Mouse (Mus musculus) megakaryocyte, adult 5-6 weeks (primary cell): ENCODE data around the gene Txn2. TPM values are rescaled to one million over a fixed set of nuclear protein-coding genes. Genes with fewer than 3 reads are reported as not detected.

Experiments
- ATAC-seq: 2 replicates; pipeline ENCODE4 v1.8.0; 2016; ENCODE audit warnings: mild to moderate bottlenecking, inconsistent platforms; ENCODE audit not compliant: poor library complexity, severe bottlenecking
- total RNA-seq, 2 experiments: library from RNA; stranded (forward) in 1 of 2; stranded (reverse) in 1 of 2; fragments of 153-499, 151-499 nt in 1 of 2; fragments of 221-1000, 200-1000 nt in 1 of 2; gene quantifications; 2 replicates each; pipeline versions ENCODE4 v1.2.3 to v1.2.4; 2015 to 2017

Txn2 gene
- total RNA-seq, 2 experiments from 2014 or later: 23.2 to 162 TPM

- ATAC-seq: no peak
Measured at GRCm38 (mm10) chr15:77934968-77935367, 6.2 kb upstream of the Txn2 start.

- peak; percentile 7; the same call in 1 of the 2 replicates for ATAC-seq
Measured at GRCm38 (mm10) chr15:77934326-77934725, 5.5 kb upstream of the Txn2 start.

GRCm38 (mm10) chr15:77933770-77934169, 5.0 kb upstream of the Txn2 start:
- peak; percentile 68 for ATAC-seq

GRCm38 (mm10) chr15:77933222-77933621, 4.4 kb upstream of the Txn2 start:
- no peak for ATAC-seq

DNA sequence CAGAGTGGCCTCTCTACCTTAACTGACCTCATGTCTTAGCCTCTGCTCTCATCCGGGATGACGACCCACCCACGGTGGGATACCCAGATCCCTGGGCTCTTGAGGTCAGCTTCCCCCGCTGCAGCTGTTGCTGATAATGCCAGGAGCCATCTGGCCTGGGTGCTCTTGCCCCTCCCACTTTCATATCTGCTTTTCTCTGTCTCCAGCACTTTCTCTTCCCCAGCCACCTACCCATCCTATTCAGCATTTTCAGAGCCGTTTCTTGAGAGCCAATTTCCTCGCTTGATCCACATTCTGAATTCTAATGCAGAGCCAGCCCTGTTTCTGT, 2.8 kb upstream of the Txn2 start:
- no peak for ATAC-seq

- ATAC-seq: no peak
Measured at GRCm38 (mm10) chr15:77930986-77931688, 2.3 kb upstream of the Txn2 start.

- ATAC-seq: no peak
Measured at GRCm38 (mm10) chr15:77929804-77930203, 998 bp upstream of the Txn2 start.

DNA sequence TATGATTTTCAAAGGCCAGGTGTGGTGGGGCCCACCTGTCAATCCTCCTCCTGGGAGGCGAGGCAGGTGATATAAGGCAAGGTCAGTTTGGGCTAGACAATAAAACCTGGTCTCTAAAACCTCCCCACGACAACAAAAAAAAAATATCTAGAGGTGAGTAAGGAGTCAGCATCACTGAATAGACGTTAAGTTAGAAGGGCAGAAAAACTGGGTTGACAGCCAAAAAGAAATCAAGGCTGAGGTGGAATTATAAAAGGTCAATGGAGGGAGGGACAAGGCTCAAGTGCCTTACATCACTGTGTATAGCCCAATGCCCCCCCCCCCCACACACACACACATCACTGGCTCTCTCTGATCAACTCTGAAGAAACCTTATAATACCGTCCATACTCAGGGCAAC, 715 bp downstream of the Txn2 start:
- no peak for ATAC-seq

- no peak for ATAC-seq
Measured at GRCm38 (mm10) chr15:77926921-77927320, 1.9 kb downstream of the Txn2 start.

DNA sequence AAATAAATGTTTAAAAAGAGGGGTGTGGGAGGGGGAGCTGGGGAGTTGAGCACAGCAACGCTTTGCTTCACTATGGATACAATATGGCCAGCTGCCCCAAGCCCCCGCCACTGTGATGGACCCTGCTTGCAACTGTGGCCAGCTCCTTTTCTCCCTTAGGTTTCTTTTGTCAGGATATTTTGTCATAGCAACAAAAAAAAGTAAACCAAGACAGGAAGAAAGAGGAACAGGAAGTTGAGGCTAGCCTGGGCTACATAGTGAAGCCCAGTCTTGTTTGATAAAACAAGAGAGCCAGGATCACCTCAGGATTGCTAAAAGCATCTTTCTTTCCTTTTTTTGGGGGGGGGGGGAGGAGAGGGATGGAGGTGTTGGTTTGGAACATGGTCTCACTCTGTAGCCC, 3.6 kb downstream of the Txn2 start:
- ATAC-seq: no peak

DNA sequence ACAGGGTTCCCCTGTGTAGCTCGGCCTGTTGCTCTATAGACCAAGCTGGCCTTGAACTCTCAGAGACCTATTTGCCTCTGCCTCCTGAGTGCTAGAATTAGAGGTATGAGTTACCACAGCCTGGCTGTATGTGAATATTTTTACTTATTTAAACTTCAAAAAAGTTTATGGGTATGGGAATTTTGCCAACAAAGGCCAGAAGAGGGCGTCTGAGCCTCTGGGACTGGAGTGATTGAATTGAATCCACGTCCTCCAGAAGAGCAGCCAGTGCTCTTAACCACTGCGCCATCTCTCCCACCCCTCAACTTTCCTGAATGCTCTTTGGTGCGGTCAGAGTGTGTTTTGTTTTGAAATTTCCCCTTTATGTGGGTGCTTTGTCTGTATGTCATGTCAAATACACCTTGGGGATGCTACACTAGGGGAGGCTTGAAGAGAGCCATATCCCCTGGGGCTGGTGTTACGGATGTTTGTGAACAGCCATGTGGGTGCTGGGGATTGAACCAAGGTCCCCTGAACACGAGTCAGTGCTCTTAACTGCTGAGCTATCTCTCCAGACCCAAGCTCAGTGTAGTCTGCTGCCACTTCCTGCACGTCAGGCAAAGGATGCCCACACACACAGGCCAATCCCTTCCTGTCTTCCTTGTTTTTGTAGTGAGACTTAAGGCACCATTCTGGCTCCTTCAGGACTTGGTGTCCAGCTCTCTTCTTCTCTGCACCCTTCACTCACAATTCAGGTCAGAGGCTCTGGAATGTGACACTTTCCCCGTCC, 5.4 kb downstream of the Txn2 start:
- ATAC-seq: no peak

DNA sequence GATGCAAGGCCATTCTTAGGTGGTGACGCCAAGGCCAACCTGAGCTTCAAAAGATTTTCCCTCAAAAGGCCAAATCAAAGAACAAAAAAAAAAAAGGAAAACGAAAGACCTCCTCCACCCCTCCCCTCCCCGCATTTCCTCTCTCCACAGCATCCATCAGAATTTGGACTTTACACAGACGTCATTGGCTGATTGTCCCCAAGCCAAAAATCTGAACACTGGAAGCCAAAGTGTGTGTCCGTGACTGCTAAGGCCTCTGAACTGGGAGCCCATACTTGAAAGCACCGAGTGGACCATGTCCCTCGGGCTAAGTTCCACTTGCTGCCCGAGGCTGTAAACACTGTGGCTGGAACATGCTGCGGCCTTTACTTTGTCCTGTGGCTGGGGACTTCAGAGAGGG, 6.1 kb downstream of the Txn2 start:
- no peak for ATAC-seq

DNA sequence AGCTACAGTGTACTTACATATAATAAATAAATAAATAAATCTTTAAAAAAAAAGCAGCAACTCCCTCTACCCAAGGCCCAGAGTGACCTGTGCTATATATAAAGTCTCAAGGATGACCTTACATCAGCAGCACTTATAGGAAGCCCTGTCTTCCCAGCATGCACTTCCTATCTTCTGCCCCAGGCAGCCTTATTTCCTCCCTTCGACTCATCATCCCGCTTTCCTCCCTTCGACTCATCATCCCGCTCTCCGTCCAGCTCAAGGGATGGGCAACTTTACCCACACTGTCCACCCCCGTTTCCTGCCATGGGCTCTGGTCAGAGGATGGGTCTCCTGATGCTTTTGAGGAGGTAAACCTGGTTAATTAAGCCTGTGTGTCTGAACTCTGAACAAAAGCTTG, 7.2 kb downstream of the Txn2 start:
- no peak for ATAC-seq

DNA sequence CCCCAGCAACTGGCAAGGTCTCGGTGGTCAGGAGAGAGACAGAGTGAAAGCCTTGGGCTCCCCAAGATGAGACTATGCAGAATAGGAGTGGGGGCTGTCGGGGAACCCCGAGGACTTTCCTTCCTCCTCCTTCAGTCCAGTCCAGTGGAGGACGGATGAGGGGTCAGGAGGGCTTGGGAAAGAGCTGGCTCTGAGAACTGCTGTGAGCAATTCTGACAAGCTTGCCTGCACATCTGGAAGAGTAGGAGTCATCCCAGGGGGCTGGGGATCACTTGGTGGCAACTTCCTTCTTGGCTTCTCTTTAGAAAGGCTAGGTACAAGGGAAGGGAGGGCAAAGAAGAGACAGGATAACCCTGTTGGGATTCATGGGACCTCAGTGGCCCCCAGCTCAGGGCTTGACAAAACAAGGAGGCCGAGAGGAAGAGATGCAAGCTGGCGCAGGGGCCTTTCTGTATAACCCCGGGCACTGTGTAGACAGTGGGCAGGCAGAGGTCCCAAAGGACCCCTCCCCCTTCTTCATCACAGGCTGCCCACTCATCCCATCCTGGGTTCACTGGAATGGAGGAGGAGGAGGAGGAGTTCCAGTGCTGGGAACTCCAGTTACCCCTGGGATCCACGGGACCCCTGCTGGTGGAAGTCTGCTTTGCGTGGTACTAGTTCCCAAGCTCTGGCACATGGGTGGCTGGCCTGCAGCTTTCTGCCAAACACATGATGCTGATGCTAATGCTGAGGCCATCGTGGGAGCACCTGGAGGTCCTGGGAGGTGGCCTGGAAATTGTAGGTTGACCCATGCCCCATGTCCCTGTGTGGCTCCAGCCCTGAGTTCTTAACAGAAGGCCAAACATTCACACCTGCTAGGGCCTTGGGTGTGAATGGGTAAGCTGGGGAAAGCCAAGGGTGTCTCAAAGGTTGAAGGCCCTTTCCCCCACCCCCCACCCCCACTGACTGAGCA, 8.0 kb downstream of the Txn2 start:
- no peak for ATAC-seq

GRCm38 (mm10) chr15:77919441-77919840, 9.4 kb downstream of the Txn2 start:
- no peak for ATAC-seq

- ATAC-seq: peak; percentile 89
Measured at GRCm38 (mm10) chr15:77916851-77917544, 11.8 kb downstream of the Txn2 start.

- no peak for ATAC-seq
Measured at GRCm38 (mm10) chr15:77915287-77915686, 13.5 kb downstream of the Txn2 start.

GRCm38 (mm10) chr15:77914507-77914906, 14.3 kb downstream of the Txn2 start:
- ATAC-seq: no peak

- no peak for ATAC-seq
Measured at GRCm38 (mm10) chr15:77913054-77913453, 15.8 kb downstream of the Txn2 start.

DNA sequence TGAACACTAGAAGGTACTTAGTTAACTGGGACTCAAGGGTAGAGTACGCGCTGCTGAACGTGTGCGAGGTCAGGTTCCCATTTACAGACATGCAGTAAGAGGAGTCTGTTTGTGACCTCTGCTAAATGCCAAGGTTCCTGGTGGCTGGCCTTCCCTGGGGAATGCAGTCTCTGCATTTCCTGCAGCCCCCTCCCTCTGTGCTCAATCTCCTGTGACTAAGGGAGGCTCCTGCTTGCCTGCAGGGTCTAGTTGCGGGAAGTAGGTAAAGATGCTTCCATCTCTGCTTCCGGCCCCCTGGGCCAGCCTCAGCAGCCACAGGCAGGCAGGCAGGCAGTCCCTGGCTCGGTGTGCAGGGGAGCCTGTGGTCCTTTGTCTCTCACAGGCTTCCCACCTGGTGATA, 16.2 kb downstream of the Txn2 start:
- ATAC-seq: no peak

GRCm38 (mm10) chr15:77912048-77912447, 16.8 kb downstream of the Txn2 start:
- ATAC-seq: no peak
